Mouse (Mus musculus) testis, adult 2 months (tissue): Measurements from ENCODE around the gene Slc30a6.

Experiments used
- CTCF ChIP-seq: fragments of 200-500 bp; IDR thresholded peaks from 2 replicates; pipeline ENCODE4 v1.5.1; 2012; ENCODE audit warnings: low read depth, mild to moderate bottlenecking, inconsistent platforms, low read length, moderate library complexity; ENCODE audit not compliant: control insufficient read depth, insufficient read depth, insufficient replicate concordance
- POLR2A ChIP-seq: fragments of 200-500 bp; IDR thresholded peaks from 2 replicates; pipeline ENCODE4 v1.6.1; 2012; ENCODE audit warnings: low read depth, mild to moderate bottlenecking, inconsistent platforms, low read length, moderate library complexity; ENCODE audit not compliant: control insufficient read depth

DNA sequence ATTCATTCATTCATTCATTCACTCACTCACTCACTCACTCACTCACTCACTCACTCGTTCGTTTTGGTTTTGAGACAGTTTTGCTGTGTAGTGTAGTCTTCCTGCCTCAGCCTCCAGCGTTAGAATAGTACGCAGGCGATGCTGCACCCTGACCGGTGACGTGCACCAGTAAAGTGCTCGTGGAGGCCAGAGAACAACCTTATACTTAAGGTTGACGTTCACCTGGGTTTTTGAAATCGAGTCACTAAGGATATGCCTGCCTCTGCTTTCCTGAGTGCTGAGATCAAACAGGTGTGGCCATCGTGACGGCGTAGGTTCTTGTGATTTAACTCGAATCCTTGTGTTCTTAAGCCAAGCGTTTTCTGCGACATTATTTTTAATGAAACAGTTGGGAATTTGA is 553 bp upstream of the Slc30a6 start:
- no peak for TF ChIP-seq CTCF
- TF ChIP-seq POLR2A: no peak
